Mouse (Mus musculus) erythroblast, embryonic 14.5 days (primary cell): ENCODE data around the gene Mchr1. TPM values are rescaled to one million over a fixed set of nuclear protein-coding genes. Genes with fewer than 3 reads are reported as not detected.

Source experiments
- H3K27me3 ChIP-seq: 2 replicates; pipeline ENCODE4 v1.6.1; 2012; ENCODE audit warnings: inconsistent platforms; ENCODE audit not compliant: control insufficient read depth
- H3K36me3 ChIP-seq: 2 replicates; pipeline ENCODE4 v1.6.1; 2012; ENCODE audit warnings: mild to moderate bottlenecking, inconsistent platforms; ENCODE audit not compliant: control insufficient read depth
- H3K4me1 ChIP-seq: 2 replicates; pipeline ENCODE4 v1.6.1; 2012; ENCODE audit warnings: inconsistent platforms; ENCODE audit not compliant: control insufficient read depth
- H3K4me3 ChIP-seq: replicated peaks from 2 replicates; pipeline ENCODE3; 2012; ENCODE audit warnings: moderate library complexity, mild to moderate bottlenecking, inconsistent platforms
- H3K9me3 ChIP-seq: 2 replicates; pipeline ENCODE4 v1.6.1; 2012; ENCODE audit warnings: low read length, inconsistent platforms, mixed read lengths; ENCODE audit not compliant: control insufficient read depth
- GATA1 ChIP-seq: IDR thresholded peaks from 2 replicates; pipeline ENCODE4 v1.6.1; 2012; ENCODE audit warnings: low read length, inconsistent platforms, mixed read lengths
- TAL1 ChIP-seq: IDR thresholded peaks from 3 replicates; pipeline ENCODE4 v1.6.1; 2012; ENCODE audit warnings: low read length, inconsistent platforms, mixed read lengths
- polyA plus RNA-seq: library from polyadenylated mRNA; stranded (reverse); fragments of >175 nt; gene quantifications from 2 replicates; pipeline ENCODE4 v1.2.3, GENCODE M21; 2012

The Mchr1 gene
- polyA plus RNA-seq, 1 experiment = not detected

GRCm38 (mm10) chr15:81221446-81221845 is 13.9 kb upstream of the Mchr1 start:
- TF ChIP-seq GATA1 (no peak), TAL1 (no peak)
- no peaks in the 10 kb centered on the region for H3K4me1 ChIP-seq
- no peaks in the 10 kb centered on the region for H3K36me3 ChIP-seq
- no peaks in the 10 kb centered on the region for H3K9me3 ChIP-seq
- no peak overlapping the region for H3K4me3 ChIP-seq
- no peaks in the 10 kb centered on the region for H3K27me3 ChIP-seq

GRCm38 (mm10) chr15:81225016-81225415 is 10.3 kb upstream of the Mchr1 start:
- H3K4me1 ChIP-seq = no peaks in the 10 kb centered on the region
- H3K36me3 ChIP-seq = no peaks in the 10 kb centered on the region
- no peaks in the 10 kb centered on the region for H3K9me3 ChIP-seq
- no peaks in the 10 kb centered on the region for H3K27me3 ChIP-seq
- no peak for TF ChIP-seq GATA1
- TF ChIP-seq TAL1 = no peak
- no peak overlapping the region for H3K4me3 ChIP-seq

GRCm38 (mm10) chr15:81225732-81226131 is 9.6 kb upstream of the Mchr1 start:
- Histone ChIP-seq H3K4me1 (no peaks in the 10 kb centered on the region), H3K4me3 (no peak overlapping the region), H3K9me3 (no peaks in the 10 kb centered on the region), H3K36me3 (no peaks in the 10 kb centered on the region), H3K27me3 (no peaks in the 10 kb centered on the region)
- no peak for TF ChIP-seq GATA1
- TF ChIP-seq TAL1 = no peak

GRCm38 (mm10) chr15:81226796-81227195 is 8.5 kb upstream of the Mchr1 start:
- Histone ChIP-seq H3K4me3 (no peak overlapping the region), H3K36me3 (no peaks in the 10 kb centered on the region), H3K27me3 (no peaks in the 10 kb centered on the region), H3K9me3 (no peaks in the 10 kb centered on the region), H3K4me1 (no peaks in the 10 kb centered on the region)
- TF ChIP-seq GATA1 (no peak), TAL1 (no peak)

GRCm38 (mm10) chr15:81227275-81227674 is 8.0 kb upstream of the Mchr1 start:
- Histone ChIP-seq H3K4me3 (no peak overlapping the region), H3K27me3 (no peaks in the 10 kb centered on the region), H3K9me3 (no peaks in the 10 kb centered on the region), H3K4me1 (no peaks in the 10 kb centered on the region), H3K36me3 (no peaks in the 10 kb centered on the region)
- TF ChIP-seq GATA1 (no peak), TAL1 (no peak)

- TF ChIP-seq TAL1 (no peak), GATA1 (no peak)
- Histone ChIP-seq H3K36me3 (no peaks in the 10 kb centered on the region), H3K4me3 (no peak overlapping the region), H3K4me1 (no peaks in the 10 kb centered on the region), H3K27me3 (no peaks in the 10 kb centered on the region), H3K9me3 (no peaks in the 10 kb centered on the region)
Measured at GRCm38 (mm10) chr15:81228258-81228657, 7.0 kb upstream of the Mchr1 start.

GRCm38 (mm10) chr15:81229791-81230190 is 5.5 kb upstream of the Mchr1 start:
- TF ChIP-seq TAL1 (no peak), GATA1 (no peak)
- H3K27me3 ChIP-seq = peaks cover 5% of the 10 kb centered on the region
- H3K9me3 ChIP-seq = no peaks in the 10 kb centered on the region
- no peaks in the 10 kb centered on the region for H3K4me1 ChIP-seq
- H3K36me3 ChIP-seq = no peaks in the 10 kb centered on the region
- H3K4me3 ChIP-seq = no peak overlapping the region

GRCm38 (mm10) chr15:81231325-81231724 is 4.0 kb upstream of the Mchr1 start:
- TF ChIP-seq TAL1 = no peak
- TF ChIP-seq GATA1 = no peak
- Histone ChIP-seq H3K4me1 (no peaks in the 10 kb centered on the region; the same call in 1 of the 2 replicates), H3K9me3 (no peaks in the 10 kb centered on the region), H3K27me3 (peaks cover 20% of the 10 kb centered on the region), H3K4me3 (no peak overlapping the region), H3K36me3 (no peaks in the 10 kb centered on the region)

- TF ChIP-seq GATA1 (no peak), TAL1 (no peak)
- no peak overlapping the region for H3K4me3 ChIP-seq
- H3K9me3 ChIP-seq = no peaks in the 10 kb centered on the region
- H3K36me3 ChIP-seq = no peaks in the 10 kb centered on the region
- H3K4me1 ChIP-seq = no peaks in the 10 kb centered on the region; the same call in 1 of the 2 replicates
- H3K27me3 ChIP-seq = peaks cover 39% of the 10 kb centered on the region
Measured at GRCm38 (mm10) chr15:81236062-81236461, 763 bp downstream of the Mchr1 start.

GRCm38 (mm10) chr15:81237471-81237870 is 2.2 kb downstream of the Mchr1 start:
- Histone ChIP-seq H3K9me3 (no peaks in the 10 kb centered on the region), H3K4me1 (no peaks in the 10 kb centered on the region; the same call in 1 of the 2 replicates), H3K27me3 (peaks cover 39% of the 10 kb centered on the region), H3K36me3 (no peaks in the 10 kb centered on the region), H3K4me3 (no peak overlapping the region)
- no peak for TF ChIP-seq TAL1
